Mouse (Mus musculus) stomach, postnatal 0 days (tissue): ENCODE data around the gene Ppm1h.

Source experiments
- CTCF ChIP-seq: IDR thresholded peaks from 2 replicates; pipeline ENCODE4 v1.5.1; 2016; ENCODE audit warnings: antibody characterized with exemption, low read depth, mild to moderate bottlenecking, moderate library complexity
- EP300 ChIP-seq: optimal IDR thresholded peaks from 2 replicates; pipeline ENCODE3; 2016; ENCODE audit warnings: antibody characterized with exemption

GRCm38 (mm10) chr10:122777436-122777835, 98.9 kb downstream of the Ppm1h start:
- no peak for TF ChIP-seq EP300
- no peak for TF ChIP-seq CTCF
